Mouse (Mus musculus) inflammation-experienced regulatory T-cells, adult 6 months (primary cell): ENCODE data around the gene Nlrc3. TPM values are rescaled to one million over a fixed set of nuclear protein-coding genes. Genes with fewer than 3 reads are reported as not detected.
"Not testable (repeated sequence)": the region's sequence is repeated elsewhere in the genome, so short reads cannot be mapped to it uniquely, and the experiment has no call there.

Experiments
- ATAC-seq: one replicate; pipeline ENCODE4 v1.8.0; 2017
- polyA plus RNA-seq, 3 experiments: library from polyadenylated mRNA; unstranded; fragments of 100-300 nt; shearing (Covaris generic); gene quantifications; one replicate each; pipeline ENCODE4 v1.2.1; 2017

Nlrc3 gene
- polyA plus RNA-seq = 10 to 100 TPM; 58.8 to 82.4 (median 67.8) TPM

GRCm38 (mm10) chr16:3976251-3976671 is at the start of gene Nlrc3:
Nlrc3 (minus strand) TSS chr16:3976632.
- ATAC-seq = peak; percentile 98

GRCm38 (mm10) chr16:4022719-4023118 is 46.3 kb upstream of the Nlrc3 start:
- ATAC-seq = no peak

- ATAC-seq = no peak
Observed at GRCm38 (mm10) chr16:4021241-4021640, 44.8 kb upstream of the Nlrc3 start.

- ATAC-seq = not testable (repeated sequence)
Observed at GRCm38 (mm10) chr16:4017466-4017865, 41.0 kb upstream of the Nlrc3 start.

- ATAC-seq = not testable (repeated sequence)
Observed at GRCm38 (mm10) chr16:4016786-4017185, 40.4 kb upstream of the Nlrc3 start.

- ATAC-seq = no peak
Observed at GRCm38 (mm10) chr16:4014040-4014668, 37.7 kb upstream of the Nlrc3 start.

- no peak for ATAC-seq
Observed at GRCm38 (mm10) chr16:4012882-4013570, 36.6 kb upstream of the Nlrc3 start.

GRCm38 (mm10) chr16:4003489-4004398 is 27.3 kb upstream of the Nlrc3 start, which contains the start of gene Slx4:
Slx4 (minus strand) TSS chr16:4003770.
- ATAC-seq = peak; percentile 91

- peak; percentile 64 for ATAC-seq
Observed at GRCm38 (mm10) chr16:3988410-3988809, 12.0 kb upstream of the Nlrc3 start.

GRCm38 (mm10) chr16:3983146-3983700 is 6.8 kb upstream of the Nlrc3 start:
- no peak for ATAC-seq

GRCm38 (mm10) chr16:3982173-3982572 is 5.7 kb upstream of the Nlrc3 start:
- ATAC-seq = peak; percentile 54

- no peak for ATAC-seq
Observed at GRCm38 (mm10) chr16:3976712-3977111, 280 bp upstream of the Nlrc3 start.

GRCm38 (mm10) chr16:3975658-3976057 is 774 bp downstream of the Nlrc3 start:
- ATAC-seq = no peak

GRCm38 (mm10) chr16:3974456-3974855 is 2.0 kb downstream of the Nlrc3 start:
- ATAC-seq = not testable (repeated sequence)

GRCm38 (mm10) chr16:3965534-3965933 is 10.9 kb downstream of the Nlrc3 start:
- no peak for ATAC-seq

- no peak for ATAC-seq
Observed at GRCm38 (mm10) chr16:3964990-3965389, 11.4 kb downstream of the Nlrc3 start.

- no peak for ATAC-seq
Observed at GRCm38 (mm10) chr16:3959261-3959660, 17.2 kb downstream of the Nlrc3 start.

- ATAC-seq = no peak
Observed at GRCm38 (mm10) chr16:3956369-3956768, 20.1 kb downstream of the Nlrc3 start.

GRCm38 (mm10) chr16:3951141-3951540 is 25.3 kb downstream of the Nlrc3 start:
- ATAC-seq = no peak

GRCm38 (mm10) chr16:3934701-3935100 is 41.7 kb downstream of the Nlrc3 start:
- no peak for ATAC-seq

- ATAC-seq = no peak
Observed at GRCm38 (mm10) chr16:3934091-3934490, 42.3 kb downstream of the Nlrc3 start.

- ATAC-seq = no peak
Observed at GRCm38 (mm10) chr16:3933536-3933935, 42.9 kb downstream of the Nlrc3 start.

GRCm38 (mm10) chr16:3929151-3929550 is 47.3 kb downstream of the Nlrc3 start:
- ATAC-seq = no peak
